Mouse (Mus musculus) heart, embryonic 11.5 days (tissue): ENCODE data around the gene B4galnt3. TPM values are rescaled to one million over a fixed set of nuclear protein-coding genes. Genes with fewer than 3 reads are reported as not detected.

Experiments used
- ATAC-seq: fragments of 200-750 bp; cut with Nextera tagmentation; replicated peaks from 2 replicates; pipeline ENCODE4 v1.8.0; 2017; ENCODE audit warnings: moderate library complexity; ENCODE audit not compliant: insufficient number of reproducible peaks, low FRiP score, low TSS enrichment
- H3K27ac ChIP-seq: fragments of 300-500 bp; sonication (generic); 2 replicates; pipeline ENCODE4 v1.5.1; 2014; ENCODE audit warnings: mild to moderate bottlenecking, low read depth, low read length
- H3K27me3 ChIP-seq: fragments of 300-500 bp; sonication (generic); 2 replicates; pipeline ENCODE4 v1.6.1; 2014; ENCODE audit warnings: mild to moderate bottlenecking, low read length, mixed read lengths; ENCODE audit not compliant: control insufficient read depth, insufficient read depth
- H3K36me3 ChIP-seq: fragments of 300-500 bp; sonication (generic); 2 replicates; pipeline ENCODE4 v1.6.1; 2014; ENCODE audit warnings: mild to moderate bottlenecking, low read length, moderate library complexity, mixed read lengths; ENCODE audit not compliant: control insufficient read depth, insufficient read depth
- H3K4me1 ChIP-seq: fragments of 300-500 bp; sonication (generic); 2 replicates; pipeline ENCODE4 v1.6.1; 2014; ENCODE audit warnings: low read length; ENCODE audit not compliant: control insufficient read depth, insufficient read depth
- H3K4me2 ChIP-seq: fragments of 300-500 bp; sonication (generic); 2 replicates; pipeline ENCODE4 v1.6.1; 2014; ENCODE audit warnings: mild to moderate bottlenecking, moderate library complexity
- H3K4me3 ChIP-seq: fragments of 300-500 bp; sonication (generic); 2 replicates; pipeline ENCODE4 v1.5.1; 2014; ENCODE audit warnings: low read depth, low read length
- H3K9ac ChIP-seq: fragments of 300-500 bp; sonication (generic); 2 replicates; pipeline ENCODE4 v1.6.1; 2014; ENCODE audit warnings: mild to moderate bottlenecking, low read depth, low read length, moderate library complexity
- H3K9me3 ChIP-seq: fragments of 300-500 bp; sonication (generic); replicated peaks from 2 replicates; pipeline ENCODE4 v1.6.1; 2016; ENCODE audit warnings: low read length; ENCODE audit not compliant: control insufficient read depth
- WGBS: fragments of 180-500 bp; shearing (Covaris S2); extraction: QIAGEN DNeasy Blood & Tissue Kit; methylation state at CpG from one replicate; pipeline ENCODE4 v1.1.7; 2014; ENCODE audit not compliant: insufficient replicate concordance; 5-methylcytosine and 5-hydroxymethylcytosine counted together
- polyA plus RNA-seq: library from polyadenylated mRNA; unstranded; fragments of >200 nt; fragmentation: Nextera tagmentation; extraction: Ambion mirVana; gene quantifications from 2 replicates; pipeline ENCODE4 v1.2.1, GENCODE M21; 2014

B4galnt3 gene
- polyA plus RNA-seq, 1 experiment from 2014 or later: 0.19 TPM

DNA sequence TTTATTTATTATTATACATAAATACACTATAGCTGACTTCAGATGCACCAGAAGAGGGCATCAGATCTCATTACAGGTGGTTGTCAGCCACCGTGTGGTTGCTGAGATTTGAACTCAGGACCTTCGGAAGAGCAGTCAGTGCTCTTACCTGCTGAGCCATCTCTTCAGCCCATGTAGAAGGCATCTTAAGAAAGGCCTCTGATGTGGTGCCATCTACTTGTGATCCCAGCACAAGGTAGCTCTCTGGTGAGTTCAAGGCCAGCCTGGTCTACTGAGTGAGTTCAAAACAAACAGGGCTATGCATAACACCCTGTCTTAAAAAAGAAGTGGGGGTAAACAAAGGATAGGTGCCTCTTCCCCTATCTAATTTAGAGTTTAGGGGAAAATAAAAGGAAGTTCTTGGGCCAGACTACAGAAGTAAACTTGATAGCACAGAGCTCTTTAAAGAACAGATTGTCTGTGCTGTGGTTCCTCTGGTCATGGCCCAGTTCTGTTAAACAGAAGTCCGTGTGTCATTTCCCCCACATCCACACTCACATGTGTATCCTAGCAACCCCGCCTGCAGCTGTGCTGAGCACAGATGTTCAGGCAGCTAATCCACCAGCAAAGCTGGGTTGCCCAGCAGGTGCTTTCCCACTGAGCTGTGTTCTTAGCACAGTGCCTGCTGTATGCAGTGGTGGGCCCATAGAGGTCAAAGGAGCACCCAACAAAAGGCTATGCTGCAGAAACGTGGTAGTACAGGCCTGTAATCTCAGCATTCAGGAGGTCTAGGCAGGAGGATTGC is 139.6 kb downstream of the B4galnt3 start:
- ATAC-seq: no peak
- Histone ChIP-seq H3K27ac (no peak overlapping the region), H3K4me3 (no peak overlapping the region), H3K4me1 (peaks cover 23% of the 10 kb centered on the region), H3K9me3 (no peaks in the 10 kb centered on the region), H3K36me3 (no peaks in the 10 kb centered on the region), H3K4me2 (no peak overlapping the region), H3K9ac (no peak overlapping the region), H3K27me3 (no peaks in the 10 kb centered on the region)
- WGBS: 74% methylated on average over 5 of the region's 5 CpGs

Other genes with a start within 250 kb of the B4galnt3 start
- not detected in 2 replicates for gene Ninj2, start 201.2 kb downstream of the B4galnt3 start, polyA plus RNA-seq
- 0.26 and 0.34 TPM in 2 replicates for gene D330020A13Rik, start 195 bp downstream of the B4galnt3 start, polyA plus RNA-seq
- gene Kdm5a, start 69.6 kb upstream of the B4galnt3 start, polyA plus RNA-seq: 37.9 and 40.7 TPM in 2 replicates
- gene Ccdc77, start 69.8 kb upstream of the B4galnt3 start, polyA plus RNA-seq: 20.1 and 20.9 TPM in 2 replicates
- gene Il17ra, start 168.7 kb upstream of the B4galnt3 start, polyA plus RNA-seq: 1.9 and 4.2 TPM in 2 replicates
- 0.04 and 0.09 TPM in 2 replicates for gene Tmem121b, start 199.2 kb upstream of the B4galnt3 start, polyA plus RNA-seq
- 13.2 and 17.5 TPM in 2 replicates for gene Hdhd5, start 236.8 kb upstream of the B4galnt3 start, polyA plus RNA-seq